Mouse (Mus musculus) induced T-regulatory cell, adult 2 months (primary cell): ENCODE data around the gene Csnk1g1.

Experiments used
- DNase-seq: peaks from one replicate; pipeline ENCODE4 v3.0.0-alpha.2; 2012; ENCODE audit warnings: low read depth

The Csnk1g1 gene

GRCm38 (mm10) chr9:65908394-65909300, at the start of gene Csnk1g1, which contains the start of gene Trip4:
TSS of gene Csnk1g1 (plus strand) at chr9:65908924.
TSS of gene Trip4 (minus strand) at chr9:65908794.
- peak; percentile 98 for DNase-seq

- no peak for DNase-seq
These were observed 49.1 kb upstream of the Csnk1g1 start for GRCm38 (mm10) chr9:65859656-65860055.

GRCm38 (mm10) chr9:65884564-65885315, 24.0 kb upstream of the Csnk1g1 start:
- peak; percentile 93 for DNase-seq

GRCm38 (mm10) chr9:65890143-65890628, 18.5 kb upstream of the Csnk1g1 start, which contains the start of gene Pclaf:
TSS of gene Pclaf (plus strand) at chr9:65890237.
- peak; percentile 92 for DNase-seq

GRCm38 (mm10) chr9:65891126-65891525, 17.6 kb upstream of the Csnk1g1 start:
- DNase-seq = peak; percentile 51

GRCm38 (mm10) chr9:65896977-65897376, 11.7 kb upstream of the Csnk1g1 start:
- no peak for DNase-seq

GRCm38 (mm10) chr9:65902879-65903278, 5.8 kb upstream of the Csnk1g1 start:
- no peak for DNase-seq

GRCm38 (mm10) chr9:65903419-65903818, 5.3 kb upstream of the Csnk1g1 start:
- DNase-seq = peak; percentile 34

GRCm38 (mm10) chr9:65909301-65909801, 627 bp downstream of the Csnk1g1 start:
- peak; percentile 76 for DNase-seq

- DNase-seq = no peak
These were observed 1.1 kb downstream of the Csnk1g1 start for GRCm38 (mm10) chr9:65909837-65910236.

GRCm38 (mm10) chr9:65913976-65914375, 5.3 kb downstream of the Csnk1g1 start:
- DNase-seq = no peak

GRCm38 (mm10) chr9:65917015-65917414, 8.3 kb downstream of the Csnk1g1 start:
- no peak for DNase-seq

- DNase-seq = no peak
These were observed 19.7 kb downstream of the Csnk1g1 start for GRCm38 (mm10) chr9:65928456-65928855.

GRCm38 (mm10) chr9:65929826-65930225, 21.1 kb downstream of the Csnk1g1 start:
- no peak for DNase-seq

- no peak for DNase-seq
These were observed 28.8 kb downstream of the Csnk1g1 start for GRCm38 (mm10) chr9:65937566-65937965.

- DNase-seq = no peak
These were observed 42.4 kb downstream of the Csnk1g1 start for GRCm38 (mm10) chr9:65951082-65951587.

- DNase-seq = no peak
These were observed 61.3 kb downstream of the Csnk1g1 start for GRCm38 (mm10) chr9:65970009-65970408.

GRCm38 (mm10) chr9:65973206-65973605, 64.5 kb downstream of the Csnk1g1 start:
- DNase-seq = no peak

GRCm38 (mm10) chr9:65975886-65976285, 67.2 kb downstream of the Csnk1g1 start:
- no peak for DNase-seq

GRCm38 (mm10) chr9:65982841-65983240, 74.1 kb downstream of the Csnk1g1 start:
- no peak for DNase-seq

GRCm38 (mm10) chr9:65987021-65987420, 78.3 kb downstream of the Csnk1g1 start:
- DNase-seq = no peak
